Mouse (Mus musculus): ENCODE data around the gene Spg11.

GRCm38 (mm10) chr2:122151221-122151620, 33.0 kb upstream of the Spg11 start:
- TF ChIP-seq CTCF (IDR thresholded peaks at IDR 0.05; ENCODE audit: extremely low read depth, insufficient read depth, insufficient read length, insufficient replicate concordance) (no peak), POLR2A (IDR thresholded peaks at IDR 0.05; ENCODE audit: low read depth, low read length) (no peak)
